Mouse (Mus musculus): ENCODE measurements around the gene Gipr.

Gene Gipr

GRCm38 (mm10) chr7:19165656-19166423 lies at the start of gene Gipr:
Gipr (minus strand) TSS chr7:19166127.
- DNase-seq (ENCODE audit: inconsistent ontology term) = peak; percentile 55

DNA sequence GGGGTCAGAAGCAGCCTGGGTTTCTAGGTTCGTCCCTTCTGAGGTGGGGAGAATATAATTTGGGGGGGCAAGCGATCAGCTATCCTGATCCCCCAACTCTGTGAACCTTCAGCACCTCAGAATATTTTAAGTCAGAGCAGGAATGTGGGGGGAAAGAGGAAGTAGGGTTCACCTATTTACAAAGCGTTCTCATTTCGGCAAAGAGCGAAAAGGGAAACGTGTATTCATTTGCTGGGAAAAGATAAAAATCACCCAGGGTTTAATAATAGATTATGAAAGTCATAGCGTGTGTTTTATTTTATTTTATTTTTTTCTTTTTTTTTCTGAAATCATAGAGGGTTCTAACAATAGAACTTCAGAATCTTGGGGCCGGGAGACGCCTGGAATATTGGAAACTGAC lies 49.0 kb upstream of the Gipr start:
- DNase-seq (ENCODE audit: inconsistent ontology term) = no peak

DNA sequence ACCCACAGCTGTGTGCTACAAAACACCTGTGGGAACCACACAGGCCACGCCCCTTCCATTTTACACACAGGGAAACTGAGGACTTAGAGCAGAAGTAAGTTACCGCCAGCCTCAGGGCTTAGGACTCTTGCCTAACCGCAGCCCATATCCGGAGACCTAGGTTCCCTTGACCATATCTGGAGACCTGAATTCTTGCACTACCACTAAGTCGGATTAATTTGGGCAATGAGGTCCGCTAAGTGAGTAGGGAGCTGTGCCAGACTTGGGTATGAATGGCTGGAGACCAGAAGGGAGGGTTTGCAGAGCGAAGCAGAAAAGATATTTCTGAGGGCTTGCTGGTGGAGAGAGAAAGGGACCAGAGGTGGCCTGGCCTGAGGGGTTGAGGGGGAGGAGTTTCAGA lies 48.4 kb upstream of the Gipr start:
- no peak for DNase-seq (ENCODE audit: inconsistent ontology term)

DNA sequence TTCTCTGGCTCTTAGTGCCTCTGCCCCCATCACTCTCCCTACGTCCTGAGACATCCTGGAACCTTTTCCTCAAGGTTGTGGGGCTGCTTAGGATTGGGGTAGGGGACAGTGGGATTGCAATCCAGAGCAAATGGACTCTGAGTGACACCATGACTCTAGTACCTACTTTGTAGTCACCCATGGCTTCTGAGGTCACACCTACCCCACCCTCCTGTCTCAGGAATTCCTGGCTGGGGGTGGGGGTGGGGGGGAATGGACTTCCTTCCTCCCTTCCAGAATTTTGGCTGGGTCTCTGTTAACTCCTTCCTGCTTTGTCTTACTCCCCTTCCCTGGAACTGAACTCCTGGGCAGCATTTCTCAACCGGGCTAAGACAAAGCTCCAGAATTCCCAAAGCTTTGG lies 47.5 kb upstream of the Gipr start:
- DNase-seq (ENCODE audit: inconsistent ontology term) = no peak

- DNase-seq (ENCODE audit: inconsistent ontology term) = peak; percentile 59
Measured at GRCm38 (mm10) chr7:19211996-19212755, 46.2 kb upstream of the Gipr start, which contains the start of gene Gpr4. Gpr4 (plus strand) TSS chr7:19212538.

DNA sequence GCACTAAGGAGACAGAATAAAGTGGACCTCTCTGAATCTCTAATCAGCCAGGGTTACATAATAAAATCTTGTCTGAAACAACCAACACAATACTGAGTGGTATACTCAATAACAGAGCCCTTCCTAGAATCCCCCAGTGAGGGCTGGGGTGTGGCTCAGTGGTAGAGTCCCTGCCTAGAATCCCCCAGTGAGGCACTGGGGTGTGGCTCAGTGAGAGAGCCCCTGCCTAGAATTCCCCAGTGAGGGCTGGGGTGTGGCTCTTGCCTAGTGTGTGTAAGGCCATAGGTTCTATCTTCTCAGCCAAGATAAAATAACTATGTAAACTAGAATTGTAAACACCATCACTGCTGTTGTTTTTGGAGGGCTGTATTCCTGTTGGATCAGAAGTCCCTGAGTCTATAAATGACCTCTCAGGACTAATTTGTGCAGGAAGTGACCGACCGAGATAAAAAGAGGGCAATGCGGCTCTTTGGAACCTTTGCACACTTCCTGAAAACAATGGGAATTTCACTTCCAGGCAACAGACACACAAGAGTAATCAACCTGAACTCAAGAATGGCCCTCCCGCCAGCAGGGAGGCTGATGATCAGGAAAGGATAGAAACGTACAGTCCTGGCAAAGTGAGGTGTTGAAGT lies 45.2 kb upstream of the Gipr start:
- no peak for DNase-seq (ENCODE audit: inconsistent ontology term)

DNA sequence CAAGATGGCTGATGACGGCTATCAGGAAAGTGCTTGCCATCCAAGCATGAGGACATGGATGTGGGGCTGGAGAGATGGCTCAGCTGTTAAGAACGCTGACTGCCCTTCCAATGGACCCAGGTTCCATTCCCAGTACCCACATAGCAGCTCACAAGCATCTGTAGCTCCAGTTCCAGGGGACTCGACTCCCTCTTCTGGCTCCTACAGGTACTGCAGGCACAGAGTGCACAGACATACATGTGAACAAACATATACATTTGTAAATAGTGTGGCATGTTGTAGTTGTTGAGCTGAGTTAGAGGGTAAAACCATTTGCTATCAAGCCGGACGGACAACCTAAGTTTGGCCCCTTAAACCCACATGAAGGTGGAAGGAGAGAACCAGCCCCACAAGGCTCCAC lies 44.1 kb upstream of the Gipr start:
- no peak for DNase-seq (ENCODE audit: inconsistent ontology term)

DNA sequence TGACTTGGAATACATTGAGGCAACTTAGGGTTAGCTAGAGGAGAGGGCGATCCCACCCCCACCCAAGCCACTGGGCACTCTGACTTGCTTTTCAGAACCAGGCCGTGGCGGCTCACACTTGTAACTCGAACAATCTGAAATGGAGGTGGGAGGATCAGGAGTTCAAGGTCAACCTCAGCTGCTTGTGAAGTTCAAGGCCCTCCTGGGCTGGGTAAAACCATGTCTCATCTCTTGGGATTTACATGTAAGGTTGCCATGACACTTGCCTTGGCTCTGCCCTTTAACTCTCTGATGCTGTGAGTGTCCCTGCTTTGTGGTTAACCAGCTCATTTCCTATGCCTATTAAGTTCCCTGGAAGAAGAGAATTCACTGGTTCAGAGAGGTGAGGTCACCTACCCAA lies 43.6 kb upstream of the Gipr start:
- no peak for DNase-seq (ENCODE audit: inconsistent ontology term)

DNA sequence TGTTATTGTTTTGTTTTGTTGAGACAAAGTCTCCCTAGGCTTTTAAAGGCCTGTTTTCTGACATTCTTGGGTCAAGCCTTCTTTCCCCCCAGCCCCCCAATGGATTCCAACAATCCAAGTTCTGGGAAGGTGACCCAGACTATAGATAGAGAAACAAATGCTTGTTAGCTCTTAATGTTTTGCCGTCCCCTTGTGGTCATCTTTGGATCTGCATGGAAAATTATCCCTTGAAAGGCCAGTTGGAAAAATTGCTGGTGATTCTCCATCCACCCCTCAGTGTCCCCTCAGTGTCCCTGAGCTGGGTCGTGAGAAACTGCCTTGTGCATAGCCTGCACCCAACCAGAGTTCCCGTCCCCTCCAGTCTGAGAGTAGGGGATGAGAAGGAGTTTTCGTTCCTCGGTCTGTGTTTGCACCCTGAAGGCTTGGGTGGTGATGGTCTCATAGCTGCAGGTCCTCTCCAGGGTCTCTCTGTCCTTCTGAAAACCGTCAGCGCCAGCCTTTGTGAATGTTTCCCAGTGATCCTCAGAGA lies 43.1 kb upstream of the Gipr start:
- DNase-seq (ENCODE audit: inconsistent ontology term) = peak; percentile 31

DNA sequence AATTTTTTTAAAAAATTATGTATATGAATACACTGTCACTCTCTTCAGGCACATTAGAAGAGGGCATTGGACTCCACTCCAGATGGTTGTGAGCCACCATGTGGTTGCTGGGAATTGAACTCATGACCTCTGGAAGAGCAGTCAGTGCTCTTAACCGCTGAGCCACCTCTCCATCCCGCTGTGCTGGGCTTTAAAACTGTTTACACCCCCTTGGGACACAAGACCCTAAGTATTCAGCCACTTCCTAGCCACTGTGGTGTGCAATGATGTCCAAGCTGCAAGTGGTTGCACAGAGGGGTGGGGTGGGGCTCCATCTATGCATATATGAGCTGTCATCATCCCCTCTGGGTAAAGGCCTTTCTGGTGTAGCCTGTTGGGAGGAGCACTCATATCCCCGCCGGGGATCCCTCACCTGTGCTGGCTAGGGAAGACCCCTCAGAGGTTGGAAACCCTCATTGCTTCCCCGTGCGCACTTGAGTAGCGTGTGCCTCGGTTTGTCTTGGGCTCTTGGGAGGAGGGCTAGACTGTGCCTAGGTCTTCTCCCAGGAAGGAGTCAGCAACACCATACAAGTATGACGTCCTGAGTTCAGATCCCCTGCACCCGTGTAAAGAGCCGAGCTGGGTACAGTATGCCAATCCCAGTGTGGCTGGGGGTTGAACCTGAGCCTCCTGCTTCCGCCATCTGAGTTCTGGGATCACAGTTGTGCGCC lies 42.4 kb upstream of the Gipr start:
- no peak for DNase-seq (ENCODE audit: inconsistent ontology term)

DNA sequence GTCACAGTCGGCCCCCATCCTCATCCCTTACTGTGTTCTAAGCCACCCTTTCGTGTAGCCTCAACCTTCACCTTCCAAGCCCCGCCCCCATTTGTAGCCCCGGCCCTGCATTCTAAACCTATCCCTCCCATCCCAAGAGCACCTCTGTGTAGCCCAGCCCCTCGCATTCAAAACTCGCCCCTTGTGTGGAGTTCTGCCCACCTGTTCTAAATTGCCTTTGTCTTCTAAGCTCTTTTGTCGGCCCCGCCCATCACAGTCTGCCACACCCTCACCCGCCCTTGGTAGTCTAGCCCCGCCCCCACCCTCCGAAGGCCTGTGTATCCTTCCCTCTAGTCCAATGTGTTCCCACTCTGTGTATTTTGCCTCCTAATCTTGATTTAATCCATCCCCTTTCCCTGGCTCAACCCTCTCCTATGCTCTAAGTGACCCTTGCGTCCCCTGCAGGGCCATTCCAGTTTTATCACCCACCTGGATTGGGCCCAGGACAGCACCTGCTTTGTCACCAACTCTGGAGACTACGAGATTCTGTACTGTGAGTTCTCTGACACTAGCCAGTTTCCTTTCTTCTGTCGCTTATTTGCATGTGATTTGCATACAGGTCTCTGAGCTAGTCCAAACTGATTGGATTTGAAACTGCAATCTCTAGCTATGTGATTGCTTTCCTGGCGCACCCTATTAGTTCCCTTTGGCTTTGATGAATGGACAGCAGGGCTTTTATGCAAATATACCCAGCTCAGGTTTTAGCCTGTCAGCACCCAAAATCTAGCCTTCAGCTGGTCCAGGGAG lies 36.3 kb upstream of the Gipr start:
- DNase-seq (ENCODE audit: inconsistent ontology term) = no peak

GRCm38 (mm10) chr7:19201660-19202059 lies 35.7 kb upstream of the Gipr start:
- DNase-seq (ENCODE audit: inconsistent ontology term) = no peak

DNA sequence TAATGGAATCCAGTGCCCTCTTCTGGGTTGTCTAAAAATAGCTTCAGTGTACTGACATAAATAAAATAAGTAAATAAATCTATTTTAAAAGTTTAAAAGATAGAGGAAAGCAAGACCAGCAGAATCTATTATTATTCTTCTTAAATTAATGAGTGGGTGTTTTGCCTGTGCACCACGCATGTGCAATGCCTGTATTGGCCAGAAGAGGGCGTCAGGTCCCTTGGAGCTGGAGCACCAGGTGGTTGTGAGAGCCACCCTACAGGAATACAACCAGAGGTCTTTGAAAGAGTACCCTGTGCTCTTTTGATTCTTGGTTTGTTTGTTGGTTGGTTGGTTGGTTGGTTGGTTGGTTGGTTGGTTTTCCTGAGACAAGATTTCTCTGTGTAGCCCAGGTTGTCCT lies 32.1 kb upstream of the Gipr start:
- no peak for DNase-seq (ENCODE audit: inconsistent ontology term)

- no peak for DNase-seq (ENCODE audit: inconsistent ontology term)
Measured at GRCm38 (mm10) chr7:19196676-19197075, 30.7 kb upstream of the Gipr start.

DNA sequence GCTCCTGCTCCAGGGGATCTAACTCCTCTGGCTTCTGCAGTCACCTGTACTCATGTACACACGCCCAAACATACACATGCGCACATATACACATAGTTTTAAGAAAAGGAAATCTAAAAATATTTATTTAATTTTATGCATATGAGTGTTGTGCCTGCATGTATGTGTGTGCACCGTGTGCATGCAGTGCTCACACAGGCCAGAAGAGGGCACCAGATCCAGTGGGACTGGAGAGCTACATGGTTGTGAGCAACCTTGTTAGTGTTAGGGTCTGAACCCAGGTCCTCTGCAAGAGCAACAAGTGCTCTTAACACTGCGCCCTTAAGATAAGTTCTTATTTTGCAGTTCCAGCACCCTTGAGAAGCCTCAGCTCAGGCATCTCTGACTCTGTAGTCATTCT lies 28.7 kb upstream of the Gipr start:
- DNase-seq (ENCODE audit: inconsistent ontology term) = no peak

DNA sequence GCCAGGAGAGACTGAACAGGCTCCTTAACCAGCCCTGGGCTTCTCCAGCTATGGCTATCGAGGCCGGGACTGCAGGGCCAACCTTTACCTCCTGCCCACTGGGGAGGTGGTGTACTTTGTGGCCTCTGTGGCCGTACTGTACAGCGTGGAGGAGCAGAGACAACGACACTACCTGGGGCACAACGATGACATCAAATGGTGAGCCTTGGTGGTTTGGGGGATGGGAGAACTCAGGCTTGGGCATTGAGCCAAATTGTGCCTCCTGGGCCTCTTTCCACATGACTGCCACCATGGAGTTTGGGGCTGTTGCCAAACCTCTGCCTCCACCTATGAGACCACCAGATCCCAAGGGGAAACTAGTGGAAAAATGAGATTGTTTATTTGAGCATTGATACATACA lies 18.8 kb upstream of the Gipr start:
- DNase-seq (ENCODE audit: inconsistent ontology term) = no peak

GRCm38 (mm10) chr7:19184250-19184649 lies 18.3 kb upstream of the Gipr start:
- DNase-seq (ENCODE audit: inconsistent ontology term) = no peak

DNA sequence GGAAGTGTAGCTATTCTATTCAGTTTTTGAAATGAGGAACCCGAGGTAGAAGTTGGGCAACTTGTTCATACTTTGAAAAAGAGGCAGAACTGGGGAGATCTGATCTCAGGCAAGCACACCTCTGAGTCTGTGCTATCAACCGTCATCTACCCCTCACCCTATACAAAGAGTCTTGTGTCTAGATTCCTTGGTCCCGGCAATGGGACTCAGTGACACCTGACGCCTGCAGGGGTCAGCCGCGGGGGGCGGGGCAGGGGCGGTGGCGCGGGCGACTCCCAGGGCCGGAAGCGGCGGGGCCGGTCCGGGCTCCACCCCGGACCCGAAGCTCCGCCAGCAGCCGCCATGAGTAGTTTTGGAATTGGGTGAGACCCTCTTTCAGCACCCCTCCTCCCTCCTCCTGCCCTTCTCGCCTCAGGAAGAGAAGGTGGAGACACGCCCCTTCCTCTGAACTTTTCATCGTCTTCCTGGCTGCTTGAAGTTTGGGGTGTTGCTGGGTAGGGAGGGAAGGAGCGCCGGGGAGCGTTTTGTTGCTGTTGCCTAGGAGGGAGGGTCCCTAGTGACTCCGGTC lies 15.0 kb upstream of the Gipr start:
- peak; percentile 64 for DNase-seq (ENCODE audit: inconsistent ontology term)

DNA sequence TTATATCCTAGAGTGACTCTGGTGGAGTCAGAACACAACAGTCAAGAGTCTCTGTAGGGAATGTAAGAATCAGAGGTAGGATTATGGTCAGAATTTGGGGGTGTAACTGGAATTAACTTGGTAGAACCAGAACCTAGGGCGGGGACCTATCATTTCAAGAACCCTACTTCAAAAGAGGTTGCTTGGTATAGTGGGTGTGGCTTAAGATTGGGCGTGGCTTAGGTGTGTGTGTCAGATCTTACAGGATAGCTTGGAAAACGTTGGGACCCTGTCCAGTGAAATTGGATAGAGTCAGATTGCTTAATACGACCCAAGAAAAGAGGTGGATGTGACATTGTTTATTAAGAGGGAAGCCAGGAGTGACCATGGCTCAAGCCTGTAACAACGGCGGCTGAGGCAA lies 14.0 kb upstream of the Gipr start:
- no peak for DNase-seq (ENCODE audit: inconsistent ontology term)

GRCm38 (mm10) chr7:19179173-19179572 lies 13.2 kb upstream of the Gipr start:
- DNase-seq (ENCODE audit: inconsistent ontology term) = peak; percentile 49
